Mouse (Mus musculus): Measurements from ENCODE around the gene Bri3bp. TPM values are rescaled to one million over a fixed set of nuclear protein-coding genes. Genes with fewer than 3 reads are reported as not detected.

Bri3bp gene
- total and polyA plus RNA-seq, 2 experiments from 2014 or later: 48.4 to 83.3 TPM

DNA sequence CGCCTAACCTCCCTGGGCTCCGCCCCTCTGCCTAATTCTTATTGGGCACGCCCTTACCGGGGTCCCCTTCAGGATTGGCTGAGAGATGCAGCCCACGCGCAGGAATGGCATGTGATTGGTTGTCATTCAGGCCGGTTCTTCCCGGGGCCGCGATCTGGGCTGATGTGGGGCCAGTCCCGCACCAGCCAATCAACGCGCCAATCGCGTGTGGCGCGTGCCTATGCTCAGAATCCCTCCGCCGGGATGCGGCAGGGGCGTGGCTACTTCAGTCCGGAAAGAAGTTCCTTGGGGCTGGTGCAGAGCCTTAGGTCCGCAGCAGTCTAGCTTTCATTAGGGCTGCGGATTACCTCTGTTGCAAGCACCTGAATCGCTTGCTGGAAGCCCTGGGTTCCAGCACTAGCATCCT is 24.3 kb downstream of the Bri3bp start:
- 2% methylated on average over 25 of the region's 25 CpGs for WGBS
- TF ChIP-seq CTCF (IDR thresholded peaks at IDR 0.05; ENCODE audit: low read depth): 0 out of 2 replicates have a peak, but pooled peaks have one; percentile 15
- H3K27me3 ChIP-seq (ENCODE audit: insufficient read depth, low read length): no peaks in the 10 kb centered on the region
- no peaks in the 10 kb centered on the region for H3K9me3 ChIP-seq (ENCODE audit: low read length)
- H3K4me1 ChIP-seq (ENCODE audit: insufficient read depth): no peaks in the 10 kb centered on the region
- 0 out of 2 replicates have a peak overlapping the region, but pooled peaks have one; percentile 21 for H3K27ac ChIP-seq (ENCODE audit: low read depth, low read length)
- peak overlapping the region; percentile 27 for H3K4me3 ChIP-seq (ENCODE audit: low read depth, low read length)
- no peaks in the 10 kb centered on the region for H3K36me3 ChIP-seq (ENCODE audit: insufficient read depth)
- H3K4me2 ChIP-seq (ENCODE audit: low read depth): peak overlapping the region; percentile 50
- DNase-seq (peak; percentile 97), ATAC-seq (peak; percentile 100)
- no peak overlapping the region for H3K9ac ChIP-seq

DNA sequence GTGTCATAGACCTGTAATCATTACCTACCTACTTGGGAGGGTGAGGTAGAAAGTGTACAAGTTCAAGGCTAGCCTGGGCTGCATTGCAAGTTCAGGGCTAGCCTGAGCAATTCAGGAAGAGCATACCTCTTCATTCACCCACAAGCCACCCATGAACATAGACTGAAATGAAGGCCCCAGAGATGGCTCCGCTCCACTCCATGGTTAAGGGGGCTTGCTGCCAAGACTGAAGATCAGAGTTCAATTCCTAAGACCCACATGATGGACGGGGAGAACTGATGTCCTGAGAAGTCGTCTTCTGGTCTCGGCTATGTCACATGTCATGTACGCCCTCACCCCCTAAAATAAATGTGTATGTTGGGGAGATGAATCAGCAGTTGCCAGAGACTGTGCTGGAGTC is 25.1 kb downstream of the Bri3bp start:
- Histone ChIP-seq H3K4me1 (ENCODE audit: insufficient read depth) (no peaks in the 10 kb centered on the region), H3K9ac (no peak overlapping the region), H3K27me3 (ENCODE audit: insufficient read depth, low read length) (no peaks in the 10 kb centered on the region), H3K36me3 (ENCODE audit: insufficient read depth) (no peaks in the 10 kb centered on the region), H3K27ac (ENCODE audit: low read depth, low read length) (no peak overlapping the region), H3K4me2 (ENCODE audit: low read depth) (no peak overlapping the region; the same call in 1 of the 2 replicates), H3K9me3 (ENCODE audit: low read length) (no peaks in the 10 kb centered on the region), H3K4me3 (ENCODE audit: low read depth, low read length) (no peak overlapping the region)
- 90% methylated on average over 5 of the region's 5 CpGs for WGBS
- DNase-seq (no peak), ATAC-seq (no peak)
- TF ChIP-seq CTCF (IDR thresholded peaks at IDR 0.05; ENCODE audit: low read depth): no peak

DNA sequence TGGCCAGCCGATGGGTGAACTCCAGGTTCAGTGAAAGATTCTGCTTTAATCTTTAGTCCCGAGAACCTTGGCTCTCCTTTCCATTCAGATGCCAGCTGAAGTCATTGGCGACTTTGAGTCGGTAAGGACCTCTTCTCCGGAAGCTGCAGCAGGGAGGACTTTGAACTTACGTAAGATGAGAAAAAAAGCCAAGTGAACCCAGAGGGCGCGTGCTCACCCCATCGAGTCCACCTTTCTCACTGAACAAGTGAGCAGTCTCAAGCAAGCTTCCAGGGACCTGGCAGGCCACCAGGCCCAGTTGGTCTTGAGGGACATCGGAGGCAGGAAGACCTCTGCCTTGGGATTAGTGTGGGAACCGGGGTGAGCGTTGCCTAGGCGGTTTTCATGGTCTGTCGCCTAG is 25.9 kb downstream of the Bri3bp start:
- H3K4me3 ChIP-seq (ENCODE audit: low read depth, low read length): no peak overlapping the region
- no peaks in the 10 kb centered on the region for H3K36me3 ChIP-seq (ENCODE audit: insufficient read depth)
- H3K9ac ChIP-seq: no peak overlapping the region
- 89% methylated on average over 14 of the region's 14 CpGs for WGBS
- no peaks in the 10 kb centered on the region for H3K9me3 ChIP-seq (ENCODE audit: low read length)
- H3K4me1 ChIP-seq (ENCODE audit: insufficient read depth): no peaks in the 10 kb centered on the region
- H3K27me3 ChIP-seq (ENCODE audit: insufficient read depth, low read length): no peaks in the 10 kb centered on the region
- H3K27ac ChIP-seq (ENCODE audit: low read depth, low read length): no peak overlapping the region
- H3K4me2 ChIP-seq (ENCODE audit: low read depth): no peak overlapping the region
- ATAC-seq (no peak), DNase-seq (no peak)
- TF ChIP-seq CTCF (IDR thresholded peaks at IDR 0.05; ENCODE audit: low read depth): no peak

DNA sequence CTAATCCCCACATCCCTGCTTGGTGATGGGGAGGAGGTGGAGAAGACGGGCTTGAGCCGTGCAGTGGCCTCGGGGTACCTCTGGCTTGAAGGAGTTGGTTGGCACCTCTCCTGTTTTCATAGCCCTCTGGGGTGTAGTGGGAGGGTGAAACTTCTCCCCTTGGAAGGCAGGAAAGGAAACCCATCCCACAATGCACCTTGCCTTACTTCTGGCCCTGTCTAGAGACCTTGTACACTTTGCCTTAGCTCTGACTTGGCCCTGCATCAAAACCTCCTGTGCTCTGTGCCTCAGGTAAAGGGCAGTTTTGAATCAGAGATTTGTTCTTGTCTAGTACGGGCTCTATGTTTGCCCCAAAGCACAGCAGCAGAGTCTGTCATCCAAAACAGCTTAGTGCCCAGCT is 29.3 kb downstream of the Bri3bp start:
- H3K27ac ChIP-seq (ENCODE audit: low read depth, low read length): no peak overlapping the region
- ATAC-seq (no peak), DNase-seq (no peak)
- H3K9ac ChIP-seq: no peak overlapping the region
- H3K4me3 ChIP-seq (ENCODE audit: low read depth, low read length): no peak overlapping the region
- TF ChIP-seq CTCF (IDR thresholded peaks at IDR 0.05; ENCODE audit: low read depth): no peak
- H3K4me2 ChIP-seq (ENCODE audit: low read depth): no peak overlapping the region
- no peaks in the 10 kb centered on the region for H3K9me3 ChIP-seq (ENCODE audit: low read length)
- H3K27me3 ChIP-seq (ENCODE audit: insufficient read depth, low read length): no peaks in the 10 kb centered on the region
- H3K4me1 ChIP-seq (ENCODE audit: insufficient read depth): no peaks in the 10 kb centered on the region
- WGBS: 92% methylated on average over 4 of the region's 4 CpGs
- no peaks in the 10 kb centered on the region for H3K36me3 ChIP-seq (ENCODE audit: insufficient read depth)

DNA sequence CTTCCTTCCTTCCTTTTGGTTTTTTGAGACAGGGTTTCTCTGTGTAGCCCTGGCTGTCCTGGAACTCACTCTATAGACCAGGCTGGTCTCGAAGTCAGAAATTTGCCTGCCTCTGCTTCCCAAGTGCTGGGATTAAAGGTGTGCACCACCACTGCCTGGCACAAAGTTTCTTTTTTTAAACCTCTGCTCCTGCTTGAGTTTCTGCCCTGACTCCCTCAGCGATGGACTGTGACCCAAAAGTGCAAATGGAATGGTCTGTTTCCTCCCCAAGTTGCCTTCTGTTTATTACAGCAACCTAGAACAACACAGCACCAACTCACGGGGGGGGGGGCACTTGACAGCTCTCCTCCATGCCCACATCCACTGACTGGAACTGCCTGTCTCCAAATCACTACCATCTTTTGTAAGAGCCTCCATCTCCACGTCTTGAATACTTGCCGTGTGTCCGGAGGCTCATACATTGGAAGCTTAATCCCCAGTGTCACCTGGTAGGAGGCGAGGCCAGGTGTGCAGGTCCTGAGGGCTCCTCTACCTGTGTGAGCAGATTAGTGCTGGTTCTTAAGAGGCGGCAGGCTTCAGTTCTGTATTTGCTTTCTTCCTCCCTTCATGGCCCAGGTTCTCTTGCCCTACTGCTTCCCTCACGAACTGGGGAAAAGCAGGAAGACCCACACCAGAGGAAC is 31.6 kb downstream of the Bri3bp start:
- H3K27me3 ChIP-seq (ENCODE audit: insufficient read depth, low read length): no peaks in the 10 kb centered on the region
- no peak overlapping the region for H3K9ac ChIP-seq
- TF ChIP-seq CTCF (IDR thresholded peaks at IDR 0.05; ENCODE audit: low read depth): no peak
- no peak overlapping the region for H3K4me2 ChIP-seq (ENCODE audit: low read depth)
- ATAC-seq (no peak), DNase-seq (no peak)
- WGBS: 78% methylated on average over 9 of the region's 9 CpGs
- no peak overlapping the region for H3K4me3 ChIP-seq (ENCODE audit: low read depth, low read length)
- H3K4me1 ChIP-seq (ENCODE audit: insufficient read depth): peaks cover 12% of the 10 kb centered on the region
- H3K9me3 ChIP-seq (ENCODE audit: low read length): no peaks in the 10 kb centered on the region
- no peaks in the 10 kb centered on the region for H3K36me3 ChIP-seq (ENCODE audit: insufficient read depth)
- no peak overlapping the region for H3K27ac ChIP-seq (ENCODE audit: low read depth, low read length)

DNA sequence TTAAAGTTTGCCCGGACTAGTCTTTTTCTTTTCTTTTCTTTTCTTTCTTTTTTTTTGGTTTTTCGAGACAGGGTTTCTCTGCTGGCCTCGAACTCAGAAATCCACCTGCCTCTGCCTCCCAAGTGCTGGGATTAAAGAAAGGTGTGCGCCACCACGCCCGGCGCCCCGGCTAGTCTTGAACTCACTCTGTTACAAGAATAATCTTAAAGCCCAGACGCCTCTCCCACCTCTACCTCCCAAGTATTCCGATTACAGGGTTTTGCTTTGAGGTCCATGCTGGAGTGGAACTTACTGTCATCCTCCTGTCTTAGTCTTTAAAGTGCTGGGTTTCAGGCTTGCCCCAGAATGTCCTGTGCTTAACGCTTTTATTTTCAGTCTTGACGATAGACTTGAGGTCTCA is 33.7 kb downstream of the Bri3bp start:
- peak overlapping the region; percentile 66 for H3K4me3 ChIP-seq (ENCODE audit: low read depth, low read length)
- no peaks in the 10 kb centered on the region for H3K36me3 ChIP-seq (ENCODE audit: insufficient read depth)
- peaks cover 13% of the 10 kb centered on the region for H3K4me1 ChIP-seq (ENCODE audit: insufficient read depth)
- H3K9me3 ChIP-seq (ENCODE audit: low read length): no peaks in the 10 kb centered on the region
- H3K27me3 ChIP-seq (ENCODE audit: insufficient read depth, low read length): no peaks in the 10 kb centered on the region
- no peak; the same call in 1 of the 2 replicates for ATAC-seq
- no peak for DNase-seq
- TF ChIP-seq CTCF (IDR thresholded peaks at IDR 0.05; ENCODE audit: low read depth): no peak
- H3K4me2 ChIP-seq (ENCODE audit: low read depth): peak overlapping the region; percentile 83
- WGBS: 62% methylated on average over 12 of the region's 12 CpGs
- peak overlapping the region; percentile 35; the same call in 1 of the 2 replicates for H3K27ac ChIP-seq (ENCODE audit: low read depth, low read length)
- H3K9ac ChIP-seq: 0 out of 2 replicates have a peak overlapping the region, but pooled peaks have one; percentile 75

DNA sequence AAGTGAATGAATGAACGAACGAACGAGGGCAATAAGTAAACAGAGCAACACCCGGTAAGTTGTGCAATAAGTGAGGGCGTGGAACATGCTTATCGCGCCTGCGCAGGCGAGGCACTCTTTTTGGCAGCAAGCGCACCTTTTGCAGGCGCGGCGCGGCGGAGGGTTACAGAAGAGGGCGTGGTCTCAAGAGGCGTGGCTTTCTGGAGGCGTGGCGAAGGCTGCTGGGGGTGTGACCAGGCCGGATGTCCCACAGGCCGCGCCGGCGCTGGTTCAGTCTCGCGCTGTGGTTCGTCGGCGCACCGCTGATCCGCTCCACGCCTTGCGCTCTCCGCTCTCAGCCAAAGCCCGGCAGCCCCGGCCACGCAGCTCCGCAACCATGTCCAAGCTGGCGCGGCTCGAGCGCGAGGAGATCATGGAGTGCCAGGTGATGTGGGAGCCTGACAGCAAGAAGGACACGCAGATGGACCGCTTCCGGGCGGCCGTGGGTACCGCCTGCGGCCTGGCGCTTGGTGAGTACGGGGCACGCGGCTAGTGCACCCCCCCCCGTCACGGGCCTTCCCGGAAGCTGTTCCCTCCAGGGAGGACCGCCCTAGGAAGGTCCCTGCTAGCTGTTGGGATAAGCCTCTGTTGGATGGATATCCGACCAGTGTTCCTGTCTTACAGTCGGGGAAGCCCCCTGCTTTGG is 34.4 kb downstream of the Bri3bp start, which contains the start of gene Aacs:
Gene Aacs (plus strand): TSS at position 214 of the 685 bp plus-strand sequence.
- under 1% methylated on average over 60 of the region's 60 CpGs for WGBS
- peak; percentile 97 for DNase-seq

More for the DNA sequence above, 34.4 kb downstream of the Bri3bp start, which contains the start of gene Aacs:
- peak; percentile 92 for ATAC-seq
- Histone ChIP-seq H3K36me3 (ENCODE audit: insufficient read depth) (no peaks in the 10 kb centered on the region), H3K4me1 (ENCODE audit: insufficient read depth) (peaks cover 13% of the 10 kb centered on the region), H3K4me2 (ENCODE audit: low read depth) (peak within 1 kb of the TSS; percentile 83), H3K9ac (peak within 1 kb of the TSS; percentile 75), H3K27ac (ENCODE audit: low read depth, low read length) (peak within 1 kb of the TSS; percentile 81), H3K4me3 (ENCODE audit: low read depth, low read length) (peak within 1 kb of the TSS; percentile 66), H3K27me3 (ENCODE audit: insufficient read depth, low read length) (no peaks in the 10 kb centered on the region), H3K9me3 (ENCODE audit: low read length) (no peaks in the 10 kb centered on the region)
- TF ChIP-seq CTCF (IDR thresholded peaks at IDR 0.05; ENCODE audit: low read depth): no peak
